Mouse (Mus musculus): ENCODE measurements around the gene Tmem107.

Tmem107 gene

DNA sequence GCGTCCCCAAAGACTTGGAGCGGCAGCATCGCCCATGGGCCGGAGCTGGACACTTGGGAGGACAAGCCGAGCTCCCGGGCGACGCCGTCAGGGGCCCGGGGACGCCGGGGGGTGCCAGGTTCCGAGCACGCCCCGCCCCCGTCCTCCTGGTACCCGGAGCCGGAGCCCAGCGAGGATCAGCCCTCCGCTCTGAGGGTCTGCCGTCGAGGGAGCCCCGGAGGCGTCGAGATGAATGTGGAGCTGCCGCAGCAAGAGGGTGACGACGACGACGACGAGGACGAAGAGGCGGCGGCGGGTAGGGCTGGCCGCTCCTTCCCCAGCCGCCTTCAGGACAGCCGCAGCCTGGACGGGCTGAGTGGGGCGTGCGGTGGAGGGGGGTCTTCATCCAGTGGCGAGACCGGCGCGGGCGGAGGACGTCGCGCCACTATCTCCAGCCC, 10.6 kb upstream of the Tmem107 start:
- DNase-seq: no peak

- DNase-seq: peak; percentile 47 to 55
Measured at GRCm38 (mm10) chr11:69060448-69061254, 10.0 kb upstream of the Tmem107 start.

GRCm38 (mm10) chr11:69061255-69061912, 9.2 kb upstream of the Tmem107 start:
- DNase-seq: no peak

- peak; percentile 67 to 80 for DNase-seq
Measured at GRCm38 (mm10) chr11:69062194-69062760, 8.3 kb upstream of the Tmem107 start.

DNA sequence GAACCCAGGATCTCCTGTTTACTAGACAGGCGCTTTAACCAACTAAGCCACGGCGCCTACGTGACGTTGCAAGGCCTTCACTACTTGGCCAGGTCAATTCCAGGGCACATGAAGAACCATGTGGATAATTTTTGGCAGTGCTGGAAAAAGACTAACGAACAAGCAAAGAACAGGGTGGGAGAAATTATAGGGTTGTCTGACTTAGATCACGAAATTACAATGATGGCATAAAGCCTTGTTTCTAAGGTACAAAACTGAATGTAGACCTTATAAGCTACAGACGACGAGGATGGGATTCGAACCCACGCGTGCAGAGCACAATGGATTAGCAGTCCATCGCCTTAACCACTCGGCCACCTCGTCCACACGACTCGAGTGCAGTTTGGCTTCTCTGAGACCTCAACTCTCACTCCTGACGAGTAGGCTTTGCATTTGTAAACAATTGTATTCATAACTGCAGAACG, 7.8 kb upstream of the Tmem107 start:
- DNase-seq: peak; percentile 93 to 97

DNA sequence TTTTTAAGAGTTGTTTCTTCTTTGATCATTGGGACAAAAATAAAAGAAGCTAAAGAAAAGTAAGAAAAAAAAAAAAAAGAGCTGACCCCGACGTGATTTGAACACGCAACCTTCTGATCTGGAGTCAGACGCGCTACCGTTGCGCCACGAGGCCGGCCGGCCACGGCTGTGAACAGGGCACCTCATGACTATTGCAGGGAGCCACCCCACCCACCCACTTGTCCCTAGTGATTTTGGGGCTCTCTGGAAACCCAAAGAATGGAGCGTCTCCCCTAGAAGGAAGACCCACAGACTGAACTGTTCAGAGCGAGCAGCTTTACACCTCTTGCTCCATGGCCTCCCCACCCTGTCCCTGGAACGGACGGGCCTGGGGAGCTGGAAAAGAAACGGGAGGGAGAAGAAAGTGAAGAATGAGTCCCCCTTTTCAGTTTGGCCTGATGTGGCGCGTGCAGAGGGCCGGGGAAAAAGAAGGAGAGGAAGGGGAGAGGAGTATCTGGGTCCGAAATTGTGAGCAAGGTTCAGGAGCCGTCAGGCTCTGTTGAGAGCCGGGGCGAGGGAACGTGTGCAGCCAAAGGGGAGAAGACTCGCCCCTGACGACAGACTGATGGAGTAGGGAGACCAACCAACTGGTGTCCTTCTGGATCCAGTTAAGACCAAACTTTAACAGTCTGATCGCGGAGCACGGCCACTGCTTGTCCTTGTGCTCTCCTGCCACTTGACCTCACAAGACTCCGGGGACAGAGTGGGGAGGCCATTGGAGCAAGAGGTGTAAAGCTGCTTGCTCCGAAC, 7.0 kb upstream of the Tmem107 start:
- peak; percentile 77 to 92 for DNase-seq

DNA sequence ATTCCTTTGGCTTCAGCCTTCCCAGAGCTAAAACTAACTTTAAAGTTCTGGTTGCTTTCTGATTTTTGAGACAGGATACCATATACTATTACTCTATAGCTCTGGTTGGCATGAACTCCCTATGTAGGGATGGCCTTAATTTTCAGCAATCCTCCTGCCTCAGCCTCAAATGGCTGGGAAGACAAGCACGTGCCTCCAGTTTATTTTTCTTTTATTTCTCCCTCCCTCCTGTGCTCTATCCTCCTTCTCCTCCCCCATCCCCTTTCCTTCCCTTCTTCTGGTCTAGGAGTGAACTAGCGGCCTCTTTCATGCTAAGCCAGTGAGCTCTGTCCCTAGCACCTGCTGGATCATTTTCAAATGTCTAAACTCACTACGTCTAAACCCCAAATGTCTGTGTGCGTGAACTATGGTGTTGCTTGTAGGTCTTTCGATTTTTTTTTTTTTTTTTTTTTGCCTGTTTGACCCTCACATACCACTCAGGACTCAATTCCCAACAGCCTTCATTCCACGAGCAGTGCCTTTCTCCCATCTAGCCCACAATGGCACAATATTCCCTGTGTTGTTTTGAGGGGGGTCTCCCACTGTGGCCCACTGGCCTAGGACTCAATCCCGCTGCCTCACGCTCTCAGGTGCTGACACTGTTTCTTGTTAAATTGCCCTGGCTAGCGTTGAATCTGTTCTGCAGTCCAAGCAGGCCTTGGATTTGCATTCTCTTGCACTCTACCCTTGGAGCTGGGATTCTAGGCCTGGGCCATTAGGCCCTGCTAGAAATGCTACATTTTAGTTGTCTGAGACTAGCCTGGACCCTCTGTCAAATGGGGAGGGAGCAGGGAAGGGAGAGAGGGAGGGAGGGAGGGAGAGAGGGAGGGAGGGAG, 6.1 kb upstream of the Tmem107 start:
- no peak for DNase-seq

- no peak for DNase-seq
Measured at GRCm38 (mm10) chr11:69065394-69065925, 5.1 kb upstream of the Tmem107 start.

GRCm38 (mm10) chr11:69066163-69066861, 4.3 kb upstream of the Tmem107 start:
- peak; percentile 30 to 54 for DNase-seq

- peak; percentile 87 to 91 for DNase-seq
Measured at GRCm38 (mm10) chr11:69066956-69067355, 3.6 kb upstream of the Tmem107 start.

- peak; percentile 18 to 57 for DNase-seq
Measured at GRCm38 (mm10) chr11:69067601-69068000, 3.0 kb upstream of the Tmem107 start.

DNA sequence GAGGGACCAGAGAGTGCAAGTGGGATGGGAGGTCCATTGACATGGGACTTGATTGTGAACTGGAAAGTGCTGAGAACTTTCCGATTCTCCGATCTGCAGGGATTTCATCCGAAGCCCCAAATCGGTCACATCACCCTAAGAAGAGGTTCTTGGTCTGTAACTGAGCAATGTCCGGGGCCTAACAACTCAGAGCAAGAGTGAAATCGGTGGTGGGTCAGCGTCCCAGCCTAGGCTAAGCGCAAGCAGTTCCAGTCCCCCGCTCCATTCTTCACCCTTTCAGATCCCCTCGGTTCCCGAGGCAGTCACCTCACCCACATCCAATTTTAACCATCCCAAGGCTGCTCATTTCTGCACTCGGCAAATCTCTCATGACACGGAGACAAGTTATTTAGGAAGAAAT, 513 bp upstream of the Tmem107 start:
- no peak for DNase-seq

- DNase-seq: no peak
Measured at GRCm38 (mm10) chr11:69071262-69071661, 656 bp downstream of the Tmem107 start.

DNA sequence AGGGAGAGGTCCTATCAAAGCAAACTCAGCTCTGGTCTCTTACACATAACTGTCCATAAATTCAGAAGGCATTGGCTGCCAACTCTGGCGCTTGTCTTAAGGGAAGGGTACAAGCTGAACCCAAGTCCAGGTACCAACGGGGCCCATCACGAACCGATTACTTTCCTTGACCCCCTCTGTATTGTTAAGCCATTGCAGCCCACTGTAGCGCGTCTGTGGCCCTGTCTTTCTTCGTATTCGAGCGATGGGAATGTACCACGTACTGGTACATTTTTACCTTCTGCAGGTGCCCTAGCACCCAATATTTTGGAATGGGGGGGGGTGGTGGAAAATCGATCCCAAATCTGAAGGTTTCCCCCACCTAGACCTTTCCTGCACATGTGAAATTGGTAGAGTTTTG, 1.6 kb downstream of the Tmem107 start:
- DNase-seq: no peak

- DNase-seq: no peak
Measured at GRCm38 (mm10) chr11:69072666-69073064, 2.1 kb downstream of the Tmem107 start.

DNA sequence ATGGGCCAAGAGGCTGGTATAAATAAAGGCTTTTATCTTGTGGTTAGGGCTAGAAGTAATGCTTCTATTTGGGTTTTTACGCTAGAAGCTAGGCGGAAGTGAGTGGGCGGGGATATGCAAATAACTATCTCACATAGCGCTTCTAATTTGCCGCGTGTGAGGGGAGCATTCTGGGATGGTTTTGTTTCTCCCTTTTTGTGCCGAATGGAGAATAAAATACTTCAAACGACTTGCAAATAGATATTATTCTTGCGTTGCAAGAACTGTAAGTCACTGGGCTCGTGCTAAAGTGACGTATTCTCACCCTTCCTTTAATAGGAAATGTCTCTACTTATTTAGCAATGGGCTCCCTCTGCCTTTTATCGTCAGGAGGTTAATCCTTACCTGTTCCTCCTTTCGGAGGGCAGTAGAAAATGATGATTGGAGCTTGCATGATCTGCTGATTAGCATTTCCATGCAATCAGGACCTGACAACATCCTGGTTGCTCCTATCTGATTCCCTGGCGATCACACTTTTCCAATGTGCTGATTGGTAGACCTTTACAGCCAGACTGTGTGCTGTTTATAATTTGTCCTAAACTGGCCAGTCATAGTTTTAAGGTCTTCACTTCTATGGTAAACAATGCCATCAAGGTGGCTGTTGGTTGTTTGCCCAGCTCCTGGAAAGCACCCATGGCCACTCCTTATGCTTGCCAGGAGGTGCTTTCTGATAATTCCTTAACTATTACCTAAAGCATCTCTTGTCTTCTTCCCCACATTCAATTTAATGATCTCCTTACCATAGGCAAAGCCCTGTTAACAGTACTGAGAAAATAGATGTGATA, 2.7 kb downstream of the Tmem107 start:
- peak; percentile 76 to 86 for DNase-seq

DNA sequence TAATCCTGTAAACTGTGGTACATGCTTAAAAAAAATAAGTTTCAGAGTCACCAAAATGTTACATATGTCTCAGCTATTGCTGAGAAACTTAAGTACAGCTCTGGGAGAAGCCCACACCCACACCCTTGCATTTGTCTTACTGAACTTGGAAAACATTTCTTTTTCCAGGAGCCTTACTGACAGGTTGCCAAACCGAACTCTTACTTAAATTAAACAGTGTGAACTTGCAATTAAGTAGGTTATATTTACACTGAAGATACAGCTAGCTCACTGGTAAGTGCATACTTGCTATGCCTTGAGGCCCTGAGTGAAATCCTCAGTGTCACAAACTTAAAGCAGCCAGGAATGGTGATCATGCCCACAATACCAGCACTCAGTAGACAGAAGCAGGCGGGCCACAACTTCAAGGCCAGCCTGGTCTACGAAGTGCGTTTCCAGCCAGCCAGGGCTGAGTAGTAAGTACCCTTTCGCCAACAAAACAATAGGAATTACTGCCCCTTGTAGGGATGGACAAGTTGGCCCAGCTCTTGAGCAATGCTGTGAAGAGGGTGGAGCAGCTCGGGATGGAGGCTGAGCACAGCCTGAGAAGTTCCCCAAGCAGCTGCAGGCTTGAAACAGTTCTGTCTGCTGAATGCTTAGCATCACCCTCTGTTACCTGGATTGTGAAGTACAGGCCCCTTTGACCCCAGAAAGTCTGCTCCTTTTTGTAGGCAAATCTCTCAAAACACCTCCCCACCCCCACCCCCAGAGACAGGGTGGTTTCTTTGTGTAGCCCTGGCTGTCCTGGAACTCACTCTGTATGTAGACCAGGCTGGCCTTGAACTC, 3.6 kb downstream of the Tmem107 start:
- DNase-seq: no peak

GRCm38 (mm10) chr11:69074776-69075069, 4.1 kb downstream of the Tmem107 start:
- no peak for DNase-seq

- DNase-seq: peak in 1 of 2 experiments; percentile 6
Measured at GRCm38 (mm10) chr11:69075764-69076479, 5.3 kb downstream of the Tmem107 start.

Measured in lung, postnatal 4 days (tissue).